Mouse (Mus musculus) frontal cortex, postnatal 36 days (tissue): ENCODE measurements around the gene Dpep1.

Source experiments
- DNase-seq, 2 experiments: peaks; one replicate each; pipeline ENCODE4 v3.0.0; 2022; ENCODE audit warnings: low spot score in 2 of 2

Dpep1 gene

GRCm38 (mm10) chr8:123212321-123213117 lies 26.5 kb downstream of the Dpep1 start, which contains the start of the genes Chmp1a and Spata33:
Gene Chmp1a (minus strand): TSS chr8:123212763.
Gene Spata33 (plus strand): TSS chr8:123212832.
- DNase-seq: peak; percentile 79 to 88

- DNase-seq: no peak
Measured at GRCm38 (mm10) chr8:123213118-123213772, 27.2 kb downstream of the Dpep1 start.

- no peak for DNase-seq
Measured at GRCm38 (mm10) chr8:123215430-123215829, 29.4 kb downstream of the Dpep1 start.

DNA sequence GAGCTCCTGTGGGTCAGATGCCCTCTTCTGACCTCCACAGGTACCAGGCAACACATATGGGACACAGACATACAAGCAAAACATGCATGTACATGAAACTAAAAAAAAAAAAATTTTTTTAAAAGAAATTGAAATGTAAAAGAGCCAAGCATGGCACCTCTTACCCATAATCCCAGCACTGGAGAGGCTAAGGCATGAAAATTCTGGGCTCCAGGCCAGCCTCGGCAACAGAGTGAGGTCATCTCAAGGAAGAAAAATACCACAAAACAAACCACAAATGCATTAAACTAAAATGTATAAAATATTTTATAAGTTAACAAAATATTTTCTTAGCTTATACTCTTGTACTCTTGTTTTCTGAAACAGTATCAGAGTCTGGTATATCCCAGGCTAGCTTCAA lies 34.9 kb downstream of the Dpep1 start:
- DNase-seq: no peak

GRCm38 (mm10) chr8:123224278-123225266 lies 38.5 kb downstream of the Dpep1 start, which contains the start of gene Cdk10:
Gene Cdk10 (plus strand): TSS chr8:123224842.
- DNase-seq: peak; percentile 96 to 97

DNA sequence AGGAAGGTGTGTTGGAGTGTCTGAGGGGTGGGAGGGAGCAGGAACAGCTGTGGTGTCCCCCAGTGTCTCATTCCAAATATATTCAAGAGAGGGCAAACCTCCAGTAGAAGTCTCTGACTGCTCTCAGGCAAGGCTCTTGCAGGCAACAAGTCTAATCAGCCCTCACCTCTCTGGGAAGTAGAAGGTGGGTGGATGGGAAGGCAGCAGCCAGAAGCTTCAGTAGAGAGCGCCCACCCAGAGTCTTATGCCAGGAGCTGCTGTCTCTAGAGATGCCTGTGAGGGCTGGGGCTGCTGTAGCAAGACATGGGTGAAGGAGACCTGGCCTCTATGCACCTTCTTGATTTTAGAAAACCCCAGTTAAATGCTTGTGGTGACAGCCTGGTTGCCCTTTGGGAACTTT lies 42.4 kb downstream of the Dpep1 start:
- DNase-seq: peak in 1 of 2 experiments; percentile 46

GRCm38 (mm10) chr8:123230326-123230725 lies 44.3 kb downstream of the Dpep1 start:
- peak in 1 of 2 experiments; percentile 19 for DNase-seq

GRCm38 (mm10) chr8:123231742-123232141 lies 45.7 kb downstream of the Dpep1 start:
- DNase-seq: peak in 1 of 2 experiments; percentile 38

DNA sequence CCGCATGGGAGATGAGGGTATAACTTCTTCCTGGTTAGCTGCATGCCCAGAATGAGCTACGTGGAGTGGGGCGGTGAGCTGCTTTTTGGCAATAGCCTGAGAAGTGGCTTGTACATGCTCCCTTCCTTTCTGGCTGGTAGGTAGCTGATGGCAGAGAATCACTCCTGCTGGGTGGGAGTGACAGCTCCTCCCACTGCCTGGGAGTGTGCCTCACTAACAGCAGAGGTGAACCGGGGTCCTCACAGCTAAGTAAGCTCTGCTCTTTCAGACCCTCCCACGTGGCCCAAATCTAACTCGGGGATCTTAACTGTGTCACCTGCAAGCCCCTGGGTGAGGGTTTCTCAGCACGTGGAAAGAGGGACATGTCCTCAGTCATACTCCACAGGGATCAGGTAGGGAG lies 46.5 kb downstream of the Dpep1 start:
- peak; percentile 36 to 45 for DNase-seq

DNA sequence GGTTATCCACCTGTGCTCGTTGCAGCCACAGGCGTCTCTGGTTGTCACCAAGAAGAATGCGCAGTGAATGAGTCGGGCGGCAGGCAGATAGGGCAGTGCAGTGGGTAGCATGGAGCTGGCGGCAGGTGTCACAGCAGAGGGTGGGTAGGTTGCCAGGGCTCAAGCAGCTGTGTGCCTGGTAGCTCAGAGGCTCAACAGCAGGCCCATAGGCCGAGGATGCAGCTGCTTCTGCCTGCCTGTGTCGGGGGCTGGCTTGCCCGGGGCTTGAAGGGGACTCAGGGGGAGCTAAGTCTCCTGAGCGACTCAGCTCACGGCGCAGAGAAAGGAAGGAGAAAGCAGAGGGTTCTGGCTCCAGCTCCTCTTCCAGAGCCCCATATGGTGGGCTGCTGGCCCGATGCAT lies 47.3 kb downstream of the Dpep1 start:
- DNase-seq: no peak

DNA sequence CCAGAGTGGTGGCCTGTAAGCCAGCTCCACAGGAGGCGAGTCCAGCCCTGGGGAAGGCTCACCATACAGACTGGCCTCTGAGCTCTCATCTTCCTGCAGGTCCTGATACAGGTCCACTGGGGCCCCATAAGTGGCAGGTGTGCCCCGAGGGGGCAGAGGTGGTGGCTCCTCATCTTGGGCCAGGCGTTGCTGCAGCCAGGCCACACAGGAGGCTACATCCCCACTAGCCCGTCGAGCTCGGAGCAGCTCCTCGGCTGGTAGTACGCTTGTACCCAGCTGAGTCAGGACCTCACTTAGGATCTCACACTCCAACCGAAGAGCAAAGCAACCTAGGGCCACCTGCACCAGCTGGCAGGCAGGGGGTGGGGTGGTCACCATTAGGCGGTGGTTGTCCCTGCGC lies 47.7 kb downstream of the Dpep1 start:
- DNase-seq: no peak

- DNase-seq: peak; percentile 82 to 91
Measured at GRCm38 (mm10) chr8:123234918-123235519, 49.0 kb downstream of the Dpep1 start.

GRCm38 (mm10) chr8:123235520-123236497 lies 49.8 kb downstream of the Dpep1 start, which contains the start of gene Spata2l:
Gene Spata2l (minus strand): TSS chr8:123236233.
- peak; percentile 80 to 87 for DNase-seq

GRCm38 (mm10) chr8:123239398-123239797 lies 53.4 kb downstream of the Dpep1 start:
- no peak for DNase-seq

DNA sequence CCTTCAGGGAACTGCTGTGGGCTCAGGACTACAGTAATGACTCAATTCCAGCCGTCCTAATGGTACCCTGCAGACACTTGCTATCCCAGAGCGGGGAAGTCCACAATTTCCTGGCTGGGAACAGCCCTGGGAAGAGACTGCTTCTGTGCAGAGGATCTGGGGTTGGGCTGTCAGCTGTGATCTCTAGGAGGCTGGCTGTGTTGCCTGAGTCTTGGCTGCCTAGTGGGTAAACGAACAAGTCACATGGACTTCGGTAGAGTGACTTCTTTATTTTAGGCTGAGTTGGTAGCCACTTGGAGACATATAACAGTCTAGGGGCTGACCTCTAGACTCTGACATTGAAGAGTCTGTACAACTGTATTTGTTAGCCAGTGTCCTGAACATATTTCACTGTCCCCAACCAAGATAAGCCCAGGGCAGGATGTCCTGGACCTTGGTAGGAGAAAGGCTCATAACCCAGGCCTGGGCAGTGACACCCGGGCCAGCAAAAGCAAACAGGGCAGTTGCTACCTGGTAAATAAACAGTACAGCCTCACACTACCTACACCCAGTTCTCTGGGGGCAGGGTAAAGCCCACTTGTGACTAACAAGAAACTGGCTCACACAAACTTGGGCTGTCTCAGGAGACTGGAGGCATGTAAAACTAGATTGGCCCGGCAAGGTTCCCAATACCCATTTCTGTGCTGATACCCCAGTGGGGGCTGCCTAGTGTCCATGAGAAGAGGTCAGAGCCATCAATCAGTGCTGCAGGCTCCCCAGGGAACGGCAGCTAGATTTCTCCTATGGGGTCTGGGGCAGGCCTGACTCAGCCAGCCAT lies 56.3 kb downstream of the Dpep1 start:
- DNase-seq: no peak

GRCm38 (mm10) chr8:123243053-123243452 lies 57.0 kb downstream of the Dpep1 start:
- no peak for DNase-seq

GRCm38 (mm10) chr8:123244382-123244781 lies 58.3 kb downstream of the Dpep1 start:
- no peak for DNase-seq

DNA sequence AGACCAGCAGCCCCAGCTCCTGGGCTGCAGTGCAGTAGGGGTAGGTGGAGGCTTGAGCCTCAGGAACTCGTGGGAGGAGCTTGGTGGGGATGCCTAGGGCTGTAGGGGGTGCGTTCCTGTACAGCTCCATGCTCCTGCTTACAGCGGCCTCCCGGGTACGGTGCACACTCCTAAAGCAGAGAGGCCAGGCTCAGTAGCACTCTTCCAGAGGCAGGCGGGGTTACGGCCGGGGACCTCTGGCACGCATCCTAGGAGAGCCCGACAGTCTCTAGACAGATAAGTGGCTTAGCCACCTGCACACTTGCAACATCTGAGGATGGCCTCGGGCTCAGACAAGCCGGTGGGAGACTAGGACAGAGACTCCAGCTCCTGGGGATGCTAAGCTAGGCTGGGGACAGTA lies 59.5 kb downstream of the Dpep1 start:
- DNase-seq: no peak

DNA sequence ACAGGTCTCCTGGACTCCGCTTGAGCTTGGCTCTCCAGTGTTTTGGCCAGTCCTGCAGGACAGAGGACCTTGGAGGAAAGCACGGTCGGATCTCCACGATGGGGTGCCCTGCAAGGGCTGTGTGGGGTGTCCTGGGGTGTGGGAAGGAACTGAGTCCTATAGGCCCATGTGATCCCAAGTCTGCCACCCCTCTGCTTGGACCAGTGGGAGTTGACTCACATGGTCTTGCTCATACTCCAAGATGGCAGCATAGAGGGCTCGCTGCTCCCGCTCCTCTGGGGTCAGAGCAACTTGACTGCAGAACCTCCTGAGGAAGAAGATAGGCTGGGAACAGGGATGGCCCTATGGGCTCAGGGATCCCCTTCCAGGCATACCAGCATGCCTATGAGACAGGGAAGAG lies 61.7 kb downstream of the Dpep1 start:
- DNase-seq: no peak
